Mouse (Mus musculus) T-helper 17 cell (primary cell): ENCODE measurements around the gene Bscl2.

ENCODE experiments used
- in situ Hi-C, 2 experiments: fragments of 300-600 bp; cut with MboI, MseI; formaldehyde crosslinking; loops; 1 replicate in 1 of 2; 2 replicates in 1 of 2; pipeline ENCODE4 v1.15.1; 2025; ENCODE audit warnings: high pct_unique_total_duplicates in 2 of 2

Gene Bscl2

DNA sequence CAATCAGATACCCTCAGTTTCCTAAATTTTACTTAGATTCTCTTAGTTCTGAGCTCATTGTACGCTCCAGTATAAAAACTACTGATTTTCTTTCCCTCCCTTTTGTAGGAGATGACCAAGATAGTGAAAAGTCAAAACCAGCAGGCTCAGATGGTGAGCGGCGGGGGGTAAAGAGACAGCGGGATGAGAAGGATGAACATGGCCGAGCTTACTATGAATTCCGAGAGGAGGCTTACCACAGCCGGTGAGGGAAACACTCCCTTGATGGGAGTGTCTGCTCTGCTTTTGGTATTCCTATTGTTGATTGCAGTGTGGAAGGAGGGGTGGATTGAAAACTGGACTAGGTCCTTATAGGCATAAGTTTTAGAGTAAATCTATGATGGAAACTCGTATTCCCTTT lies 14.6 kb upstream of the Bscl2 start:
- in situ Hi-C loops, result loop anchor here in 1 of 2 experiments (5.0 kb wide), 1 partner anchor 75 kb away; the partner anchor contains the start of gene Ganab

DNA sequence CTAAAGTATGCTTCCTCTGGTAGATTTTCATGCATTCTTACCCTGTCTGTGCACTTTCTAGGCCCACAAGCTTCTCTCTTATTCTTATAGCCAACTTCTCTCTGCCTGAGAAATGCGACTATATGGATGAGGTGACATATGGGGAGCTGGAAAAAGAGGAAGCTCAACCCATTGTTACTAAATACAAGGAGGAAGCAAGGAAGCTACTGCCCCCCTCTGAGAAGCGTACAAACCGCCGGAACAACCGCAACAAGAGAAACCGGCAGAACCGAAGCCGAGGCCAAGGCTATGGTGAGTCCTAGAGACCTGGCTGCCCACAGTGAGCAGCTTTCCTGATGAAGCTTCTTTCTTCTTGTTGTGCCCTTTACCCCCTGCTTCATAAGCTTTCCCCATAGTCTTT lies 7.6 kb upstream of the Bscl2 start, which contains the start of gene AC129217.1:
AC129217.1 (plus strand) TSS at position 114 of the 400 bp plus-strand sequence.
- in situ Hi-C loops, result loop anchor here in 1 of 2 experiments (25.0 kb wide), 1 partner anchor 1033 kb away; no protein-coding TSS in a partner anchor

DNA sequence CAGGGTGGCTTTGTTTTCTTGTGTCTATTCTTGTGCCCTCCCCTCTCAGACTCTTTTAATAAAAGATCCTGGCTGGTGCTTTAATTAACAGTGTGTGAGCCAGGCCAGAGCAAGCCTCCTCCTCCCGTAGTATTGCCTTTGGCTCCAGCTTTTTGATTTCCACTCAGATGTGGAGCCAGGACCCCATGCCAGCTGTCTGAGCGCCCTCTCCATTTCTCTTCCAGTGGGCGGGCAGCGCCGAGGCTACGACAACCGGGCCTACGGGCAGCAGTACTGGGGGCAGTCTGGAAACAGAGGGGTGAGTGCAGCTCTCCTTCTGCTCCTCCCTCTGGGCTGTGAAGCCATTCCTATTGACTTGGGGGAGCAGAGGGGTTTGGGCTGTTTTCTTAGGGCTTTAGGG lies 6.6 kb upstream of the Bscl2 start:
- in situ Hi-C loops, result loop anchor here in 1 of 2 experiments (25.0 kb wide), 1 partner anchor 1032 kb away; no protein-coding TSS in a partner anchor

DNA sequence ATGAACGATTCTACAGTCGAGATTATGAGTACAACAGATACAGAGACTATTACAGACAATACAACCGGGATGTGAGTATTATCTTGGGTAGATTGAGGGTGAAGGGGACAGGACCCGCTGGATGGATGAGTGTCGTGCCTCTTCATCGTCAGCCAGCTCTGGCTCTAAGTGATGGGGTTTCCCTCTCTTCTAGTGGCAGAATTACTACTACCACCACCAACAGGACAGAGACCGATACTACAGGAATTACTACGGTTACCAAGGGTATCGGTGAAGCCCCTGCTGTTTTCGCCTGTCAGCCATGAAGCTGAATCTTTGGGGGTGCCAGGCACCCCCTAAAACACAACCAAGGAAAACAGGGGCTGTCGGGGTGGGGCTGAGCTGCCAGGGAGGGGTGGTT lies 6.0 kb upstream of the Bscl2 start:
- in situ Hi-C loops, result loop anchor here in 1 of 2 experiments (25.0 kb wide), 1 partner anchor 1031 kb away; no protein-coding TSS in a partner anchor

DNA sequence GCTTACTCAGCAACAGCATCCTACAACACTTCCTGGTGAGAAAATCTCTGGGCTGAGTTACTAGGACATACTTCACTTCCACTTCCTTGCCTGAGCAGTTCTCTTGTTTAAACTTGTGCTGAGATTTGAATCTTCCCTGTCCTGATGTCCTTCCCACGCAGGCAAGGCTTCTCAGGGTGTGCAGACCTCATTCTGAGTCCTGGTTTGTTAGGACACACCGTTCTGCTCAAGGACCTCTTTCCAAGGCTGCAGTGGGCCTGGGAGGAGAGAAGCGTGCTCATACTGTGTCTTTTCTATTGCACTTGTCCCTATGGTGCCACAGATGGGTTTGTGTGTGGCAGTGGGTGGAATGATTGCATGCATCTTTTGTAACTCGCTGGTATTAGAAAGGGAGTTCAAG lies 4.3 kb upstream of the Bscl2 start:
- in situ Hi-C loops, result loop anchor here in 1 of 2 experiments (25.0 kb wide), 1 partner anchor 1029 kb away; no protein-coding TSS in a partner anchor

DNA sequence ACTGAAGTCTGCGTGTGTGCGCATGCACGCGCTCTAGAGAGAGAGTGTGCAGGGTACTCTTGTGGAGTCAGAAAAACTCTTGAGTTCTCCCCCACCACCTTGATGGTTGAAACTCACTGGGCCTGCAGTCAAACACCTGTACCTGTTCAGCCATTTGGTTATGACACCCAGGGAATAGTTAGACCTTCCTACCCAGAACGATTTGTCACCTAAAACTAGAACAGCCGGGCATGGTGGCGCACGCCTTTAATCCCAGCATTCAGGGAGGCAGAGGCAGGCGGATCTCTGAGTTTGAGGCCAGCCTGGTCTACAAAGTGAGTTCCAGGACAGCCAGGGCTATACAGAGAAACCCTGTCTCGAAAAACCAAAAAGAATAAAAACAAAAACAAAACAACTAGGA lies 940 bp upstream of the Bscl2 start:
- in situ Hi-C loops, result loop anchor here in 1 of 2 experiments (5.0 to 25.0 kb wide), 2 partner anchors 36 to 1026 kb away; partner anchors contain the start of gene Ubxn1

DNA sequence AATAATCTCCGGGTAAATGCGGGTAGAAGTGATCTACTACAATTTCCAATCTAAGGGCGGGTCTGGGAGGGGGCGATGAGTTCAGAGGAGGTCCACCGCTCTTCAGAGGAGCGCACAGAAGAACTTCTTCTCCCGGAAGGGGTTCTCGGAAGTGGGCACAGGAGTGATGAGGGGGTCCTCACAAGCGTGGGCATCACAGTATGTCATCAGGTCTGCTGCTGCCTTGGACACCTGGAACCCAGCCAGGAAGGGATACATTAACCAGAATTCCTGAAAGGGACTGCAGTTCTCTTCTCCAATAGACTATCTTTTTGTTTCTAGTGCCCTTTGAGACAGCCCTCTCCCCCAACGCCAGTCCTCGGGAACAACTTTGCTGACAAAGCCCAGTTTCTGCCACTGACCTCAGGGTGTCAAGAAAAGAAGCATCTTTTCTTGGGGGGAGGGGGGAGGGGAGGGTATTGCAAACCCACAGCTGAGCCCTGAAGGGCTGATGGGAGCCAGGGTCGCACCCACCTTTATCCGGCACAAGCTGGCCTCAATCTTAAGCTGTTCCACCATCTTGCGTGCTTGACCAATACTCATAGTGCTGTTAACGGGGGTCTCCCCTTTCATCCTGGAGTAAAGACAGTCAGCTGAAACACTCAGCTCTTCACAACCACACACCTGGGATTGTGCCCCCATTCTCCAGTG lies 919 bp downstream of the Bscl2 start:
- in situ Hi-C loops, result loop anchor here in 1 of 2 experiments (5.0 to 25.0 kb wide), 2 partner anchors 34 to 1024 kb away; partner anchors contain the start of gene Ubxn1

DNA sequence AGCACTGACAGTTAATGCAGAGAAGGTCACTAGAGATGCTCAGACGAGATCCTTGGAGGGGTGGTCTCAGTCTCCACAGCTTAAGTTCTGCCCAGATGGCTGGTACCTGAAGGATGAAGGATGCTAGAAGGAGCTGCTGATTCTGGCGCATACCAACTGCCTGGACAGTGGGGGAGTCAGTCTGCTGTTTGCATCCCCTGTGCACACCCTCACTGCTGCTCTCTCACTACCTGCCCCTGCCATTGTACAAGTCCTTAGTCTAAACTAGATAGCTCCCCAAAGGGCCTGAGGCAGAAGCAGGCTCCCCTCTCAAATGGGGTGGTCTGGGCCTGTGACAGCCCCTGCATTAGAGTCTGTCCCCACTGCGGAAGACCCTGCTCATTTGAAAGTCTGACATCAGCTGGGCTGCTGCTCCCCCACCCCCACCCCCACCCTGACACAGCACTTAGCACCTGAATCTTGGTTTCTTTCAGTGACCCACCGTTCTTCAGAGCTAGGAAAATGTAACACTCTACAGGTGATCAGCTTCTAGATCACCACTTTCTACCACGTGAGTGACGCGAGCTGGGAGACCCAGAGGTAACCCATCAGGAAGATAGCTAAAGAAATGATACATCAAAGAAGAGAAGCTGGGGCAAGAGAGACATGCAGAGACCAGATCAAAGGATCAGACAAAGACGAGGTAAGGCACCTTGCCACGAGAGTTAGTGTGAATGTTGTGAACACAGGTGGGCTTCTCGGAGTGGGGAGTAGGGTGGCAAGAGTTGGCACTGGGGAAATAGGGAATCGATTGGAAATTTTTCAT lies 2.0 kb downstream of the Bscl2 start, which contains the start of gene Gng3:
Gng3 (minus strand) TSS at position 92 of the 805 bp plus-strand sequence.
- in situ Hi-C loops, result loop anchor here in 1 of 2 experiments (5.0 to 25.0 kb wide), 2 partner anchors 33 to 1023 kb away; partner anchors contain the start of gene Ubxn1

DNA sequence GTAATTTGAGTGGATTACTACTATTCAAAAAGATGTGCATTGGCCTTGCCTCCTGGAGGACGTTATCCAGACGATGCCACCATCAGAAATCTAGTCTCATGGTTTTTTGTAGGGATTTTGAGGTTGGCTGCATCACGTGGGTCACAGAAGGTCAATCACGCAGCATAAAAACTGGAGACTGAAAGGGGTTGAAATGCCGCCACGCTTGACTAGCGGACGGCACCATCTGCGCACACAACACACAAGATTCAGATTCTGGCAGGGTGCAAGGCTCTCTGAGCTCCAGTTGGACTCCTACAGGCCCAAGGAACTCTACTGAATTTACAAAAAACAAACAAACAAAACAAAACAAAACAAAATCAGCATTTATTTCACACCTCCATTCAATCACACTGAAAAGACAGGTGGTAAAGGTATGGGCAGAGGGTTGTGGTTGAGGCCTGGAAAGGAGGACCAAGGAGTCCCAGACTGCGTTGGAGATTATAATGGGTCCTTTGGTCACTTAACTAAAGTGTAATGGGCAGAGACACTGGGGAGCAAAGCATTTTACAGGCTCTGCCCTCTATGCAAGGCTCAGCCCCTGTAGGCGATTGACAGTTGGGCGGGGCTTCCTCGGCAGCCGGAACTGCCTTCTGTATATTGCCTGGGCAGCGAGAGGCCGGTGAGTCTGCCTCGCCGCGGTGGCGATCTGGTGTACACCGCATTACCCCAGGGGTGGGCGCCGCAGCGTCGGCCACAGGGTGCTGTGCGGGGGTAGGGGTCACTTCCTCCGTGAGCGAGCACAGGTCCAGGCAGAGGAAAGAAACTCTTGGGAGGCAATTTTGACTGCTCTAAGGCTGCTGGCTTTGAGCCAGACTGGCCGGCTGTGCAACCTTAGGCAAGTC lies 2.9 kb downstream of the Bscl2 start:
- in situ Hi-C loops, result loop anchor here in 1 of 2 experiments (5.0 to 25.0 kb wide), 2 partner anchors 32 to 1022 kb away; partner anchors contain the start of gene Ubxn1

DNA sequence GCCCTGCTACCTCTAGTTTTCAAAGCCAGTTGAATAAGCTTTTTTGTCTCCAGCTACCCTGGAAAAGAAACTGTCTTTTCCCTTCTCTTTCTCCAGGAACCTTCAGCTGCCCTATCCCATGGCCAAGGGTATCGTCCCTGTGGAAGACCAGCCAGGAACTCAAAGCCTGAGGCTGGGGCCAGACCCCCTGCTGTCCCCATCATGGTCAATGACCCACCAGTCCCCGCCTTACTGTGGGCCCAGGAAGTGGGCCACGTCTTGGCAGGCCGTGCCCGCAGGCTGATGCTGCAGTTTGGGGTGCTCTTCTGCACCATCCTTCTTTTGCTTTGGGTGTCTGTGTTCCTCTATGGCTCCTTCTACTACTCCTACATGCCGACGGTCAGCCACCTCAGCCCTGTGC lies 3.7 kb downstream of the Bscl2 start:
- in situ Hi-C loops, result loop anchor here in 1 of 2 experiments (25.0 kb wide), 1 partner anchor 1021 kb away; no protein-coding TSS in a partner anchor

DNA sequence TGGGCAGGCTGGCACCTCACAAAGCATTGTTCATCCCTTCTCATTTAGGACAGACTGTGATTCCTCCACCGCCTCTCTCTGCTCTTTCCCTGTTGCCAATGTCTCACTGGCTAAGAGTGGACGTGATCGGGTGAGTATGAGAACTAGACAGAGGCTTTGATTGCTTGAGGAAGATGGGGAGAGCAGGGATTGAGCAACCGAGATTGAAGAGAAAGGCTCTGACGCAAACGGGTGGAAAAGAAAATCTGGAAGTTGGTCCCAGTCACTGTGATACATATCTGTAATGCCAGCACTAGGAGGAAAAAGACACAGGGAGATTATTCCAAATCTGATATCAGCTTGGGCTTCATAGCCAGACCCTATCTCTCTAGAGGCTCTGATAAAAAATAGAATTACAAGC lies 5.7 kb downstream of the Bscl2 start:
- in situ Hi-C loops, result loop anchor here in 1 of 2 experiments (25.0 kb wide), 1 partner anchor 1019 kb away; no protein-coding TSS in a partner anchor

DNA sequence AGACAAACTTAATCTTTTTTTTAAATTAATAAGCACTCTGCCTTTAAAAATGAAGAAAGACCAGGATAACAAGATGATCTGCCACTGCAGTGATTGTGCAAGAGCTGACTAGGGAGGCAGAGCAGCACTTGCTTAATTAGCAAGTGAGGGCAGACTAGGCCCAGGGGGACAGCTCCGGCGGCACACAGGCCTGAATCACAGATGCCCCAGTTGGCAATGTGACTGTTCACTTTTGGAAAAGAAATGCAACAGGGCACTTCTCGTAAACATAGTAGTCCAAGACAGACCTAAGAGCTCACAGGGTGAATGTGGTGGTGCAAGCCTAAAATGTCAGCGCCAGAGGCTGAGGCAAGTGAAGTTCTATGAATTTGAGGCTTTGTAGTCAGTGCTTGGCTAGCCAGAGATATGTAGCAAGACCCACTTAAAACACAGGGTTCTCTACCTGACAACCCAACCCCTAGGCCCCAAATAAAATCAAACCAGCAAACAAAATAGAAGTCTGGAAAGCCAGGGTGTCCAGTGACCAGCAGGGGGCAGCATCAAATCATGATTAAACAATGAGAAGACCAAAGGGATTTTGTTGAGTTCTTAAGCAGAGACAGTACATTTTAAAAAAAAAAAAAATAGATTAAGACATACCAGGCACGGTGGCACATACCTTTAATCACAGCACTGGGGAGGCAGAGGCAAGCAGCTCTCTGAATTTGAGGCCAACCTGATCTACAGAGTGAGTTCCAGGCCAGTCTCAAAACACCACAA lies 7.3 kb downstream of the Bscl2 start:
- in situ Hi-C loops, result loop anchor here (5.0 to 25.0 kb wide), 3 partner anchors 253 to 1018 kb away; no protein-coding TSS in a partner anchor

DNA sequence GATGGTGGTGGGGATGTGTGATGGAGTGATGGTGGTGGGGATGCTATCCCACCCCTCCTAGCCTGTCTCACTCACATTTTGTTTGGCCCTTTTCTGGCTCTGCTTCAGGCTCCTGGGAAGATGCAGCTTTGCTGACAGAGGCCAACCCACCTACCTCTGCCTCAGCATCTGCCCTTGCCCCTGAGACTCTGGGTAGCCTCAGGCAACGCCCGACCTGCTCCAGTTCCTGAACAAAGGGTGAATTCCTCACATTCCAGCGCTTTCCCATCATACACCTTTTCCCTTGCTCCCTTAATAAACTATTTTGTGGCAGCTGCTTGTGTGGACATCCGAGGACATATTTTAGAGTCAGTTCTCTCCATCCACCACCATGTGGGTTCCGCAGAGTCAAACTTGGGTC lies 11.1 kb downstream of the Bscl2 start:
- in situ Hi-C loops, result loop anchor here (5.0 to 25.0 kb wide), 3 partner anchors 249 to 1014 kb away; no protein-coding TSS in a partner anchor

DNA sequence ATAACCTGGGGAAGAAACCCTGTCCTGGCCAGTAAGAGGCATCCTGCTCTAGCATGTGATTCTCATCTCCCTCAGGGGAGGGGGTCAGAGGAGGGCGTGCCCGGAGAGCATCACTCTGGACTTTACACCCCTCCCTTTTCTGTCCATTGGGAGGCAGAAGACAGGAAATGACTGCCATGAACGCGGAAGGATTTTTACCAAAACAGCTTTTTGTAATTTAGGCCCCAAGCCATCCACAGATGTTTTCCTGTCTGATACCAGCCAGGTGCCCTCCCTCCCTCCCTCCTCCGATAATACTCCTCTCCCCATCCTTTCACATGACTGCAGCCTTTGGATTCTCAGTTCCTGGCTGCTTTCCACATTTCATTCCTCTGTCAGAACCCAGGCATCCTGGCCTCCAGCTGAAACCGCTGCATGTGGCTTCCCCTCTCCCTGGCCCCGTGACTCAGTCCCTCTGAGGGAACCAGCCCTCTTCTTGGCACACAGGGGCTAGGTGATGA lies 13.2 kb downstream of the Bscl2 start, which contains the start of gene Lrrn4cl:
Lrrn4cl (plus strand) TSS at position 367 of the 500 bp plus-strand sequence.
- in situ Hi-C loops, result loop anchor here (10.0 to 25.0 kb wide), 3 partner anchors 263 to 1534 kb away; partner anchors contain the start of genes Scgb2a2 (in 1 of the 2), Slc22a8 (in 1 of the 2) and Syt7 (in 1 of the 2)

DNA sequence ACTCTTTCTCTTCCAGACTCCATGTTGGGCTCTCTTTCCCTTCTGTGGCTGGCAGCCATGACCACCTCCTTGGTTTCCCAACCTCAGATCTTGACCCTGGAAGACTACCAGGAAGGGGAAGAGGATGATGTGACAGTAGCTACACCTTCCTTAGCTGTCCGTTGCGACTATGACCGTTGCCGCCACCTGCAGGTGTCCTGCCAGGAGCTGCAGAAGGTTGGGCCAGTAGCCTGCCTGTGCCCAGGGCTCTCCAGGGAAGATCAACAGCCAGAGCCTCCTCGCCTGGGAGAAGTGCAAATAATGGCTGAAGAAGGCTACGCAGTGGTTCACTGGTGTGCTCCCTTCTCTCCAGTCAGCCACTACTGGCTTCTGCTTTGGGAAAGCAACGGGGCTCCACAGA lies 14.4 kb downstream of the Bscl2 start:
- in situ Hi-C loops, result loop anchor here (10.0 to 25.0 kb wide), 3 partner anchors 264 to 1533 kb away; partner anchors contain the start of genes Scgb2a2 (in 1 of the 2), Slc22a8 (in 1 of the 2) and Syt7 (in 1 of the 2)

DNA sequence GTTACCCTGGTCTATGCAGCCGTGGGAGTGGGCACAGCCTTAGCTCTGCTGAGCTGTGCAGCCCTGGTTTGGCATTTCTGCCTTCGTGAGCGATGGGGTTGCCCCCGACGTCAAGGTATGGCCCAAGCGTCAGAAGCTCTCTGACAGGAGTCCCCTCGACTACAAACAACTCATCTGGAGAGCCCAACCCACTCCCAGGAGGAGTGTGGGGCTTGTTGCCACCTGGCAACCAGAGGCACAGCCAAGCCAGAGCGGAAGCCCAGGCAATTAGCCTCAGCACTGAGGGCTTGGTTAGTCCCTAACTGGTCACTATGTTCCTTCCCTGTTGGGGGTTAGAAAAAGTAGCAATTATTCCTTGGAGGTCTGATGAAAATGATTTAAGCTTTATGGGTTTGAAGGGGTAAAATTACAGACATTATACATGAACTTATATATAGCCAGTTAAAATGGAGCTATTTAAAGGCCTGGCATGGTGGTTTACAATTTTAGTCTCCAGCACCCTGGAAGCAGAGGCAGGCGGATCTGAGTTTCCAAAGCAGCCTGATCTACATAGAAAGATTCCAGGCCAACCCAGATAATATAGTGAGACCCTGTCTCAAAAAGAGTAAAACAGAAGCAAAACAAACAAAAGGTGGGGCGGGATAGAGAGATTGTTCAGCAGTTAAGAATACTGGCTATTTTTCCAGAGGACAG lies 15.1 kb downstream of the Bscl2 start:
- in situ Hi-C loops, result loop anchor here (10.0 to 25.0 kb wide), 3 partner anchors 265 to 1532 kb away; partner anchors contain the start of genes Scgb2a2 (in 1 of the 2), Slc22a8 (in 1 of the 2) and Syt7 (in 1 of the 2)

DNA sequence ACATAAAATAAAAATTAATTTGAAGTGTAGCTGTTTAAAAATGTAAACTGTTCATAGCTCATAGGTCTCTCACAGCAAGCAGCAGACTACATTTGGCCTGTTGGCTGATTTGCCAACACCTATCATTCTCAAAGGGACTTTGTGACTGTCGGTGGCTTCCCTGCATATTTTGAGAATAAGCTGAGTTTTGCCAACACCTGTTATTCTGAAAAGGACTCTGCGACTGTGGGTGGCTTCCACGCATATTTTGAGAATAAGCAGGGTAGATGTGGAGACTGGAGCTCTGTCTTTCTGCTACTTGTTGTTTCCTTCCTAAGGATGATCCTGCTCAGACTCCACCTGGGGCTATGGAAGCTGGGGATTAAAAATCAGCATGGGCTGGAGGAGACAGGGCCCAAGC lies 15.8 kb downstream of the Bscl2 start:
- in situ Hi-C loops, result loop anchor here (10.0 to 25.0 kb wide), 3 partner anchors 266 to 1532 kb away; partner anchors contain the start of genes Scgb2a2 (in 1 of the 2), Slc22a8 (in 1 of the 2) and Syt7 (in 1 of the 2)

DNA sequence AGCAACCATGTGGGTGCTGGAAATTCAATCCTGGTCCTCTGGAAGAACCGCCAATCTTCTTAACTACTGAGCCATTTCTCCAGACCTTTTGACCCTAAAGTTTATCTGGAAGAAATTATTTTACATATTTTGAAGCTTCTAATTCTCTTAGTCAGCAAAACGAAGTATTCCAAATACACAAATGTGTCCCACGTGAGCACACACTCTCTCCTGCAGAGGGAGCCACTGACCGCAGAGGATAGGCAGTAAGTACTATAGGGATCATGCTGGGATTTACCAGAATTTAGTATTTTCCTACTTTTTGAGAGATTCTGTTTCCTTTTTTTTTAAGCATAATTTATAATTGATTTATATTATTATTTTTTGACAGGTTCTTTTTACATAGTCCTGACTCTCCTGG lies 20.4 kb downstream of the Bscl2 start:
- in situ Hi-C loops, result loop anchor here (10.0 to 25.0 kb wide), 3 partner anchors 270 to 1527 kb away; partner anchors contain the start of genes Scgb2a2 (in 1 of the 2), Slc22a8 (in 1 of the 2) and Syt7 (in 1 of the 2)
